Mouse (Mus musculus): ENCODE results near the gene Ppfibp1. TPM values are rescaled to one million over a fixed set of nuclear protein-coding genes. Genes with fewer than 3 reads are reported as not detected.

Gene Ppfibp1
- total RNA-seq, 2 experiments from 2014 or later = 35.3 to 40.6 TPM

- Histone ChIP-seq H3K4me3 (no peak overlapping the region), H3K27ac (no peak overlapping the region)
- TF ChIP-seq CTCF (conservative IDR thresholded peaks at IDR 0.05) = no peak
- DNase-seq (ENCODE audit: low spot score in 2 of 2) = no peak
Observed at GRCm38 (mm10) chr6:146979115-146979744, 90.9 kb downstream of the Ppfibp1 start.

DNA sequence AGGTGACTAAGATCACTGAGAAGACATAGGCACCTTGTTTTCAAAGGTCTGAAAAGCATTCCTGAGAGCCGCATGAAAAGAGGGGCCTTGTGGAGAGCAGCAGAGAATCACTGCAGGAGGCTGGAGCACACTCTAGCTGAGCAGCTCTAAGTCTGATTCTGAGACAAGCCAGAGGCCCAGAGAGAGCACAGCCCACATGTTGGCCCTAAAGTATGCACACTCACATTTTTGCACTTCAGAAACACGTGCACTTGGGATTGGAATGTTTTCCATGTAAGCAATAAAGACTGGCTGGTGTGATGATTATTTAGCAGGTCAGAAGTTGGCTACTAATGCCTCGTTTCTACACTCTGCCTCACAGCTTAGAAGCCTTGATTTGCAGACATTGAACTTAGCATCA, 91.7 kb downstream of the Ppfibp1 start:
- no peak overlapping the region for H3K4me3 ChIP-seq
- no peak overlapping the region for H3K27ac ChIP-seq
- TF ChIP-seq CTCF (conservative IDR thresholded peaks at IDR 0.05) = no peak
- DNase-seq (ENCODE audit: low spot score in 2 of 2) = no peak

GRCm38 (mm10) chr6:146981249-146981835, 93.1 kb downstream of the Ppfibp1 start:
- Histone ChIP-seq H3K4me3 (no peak overlapping the region), H3K27ac (no peak overlapping the region)
- TF ChIP-seq CTCF (conservative IDR thresholded peaks at IDR 0.05) = no peak
- DNase-seq (ENCODE audit: low spot score in 2 of 2) = no peak

DNA sequence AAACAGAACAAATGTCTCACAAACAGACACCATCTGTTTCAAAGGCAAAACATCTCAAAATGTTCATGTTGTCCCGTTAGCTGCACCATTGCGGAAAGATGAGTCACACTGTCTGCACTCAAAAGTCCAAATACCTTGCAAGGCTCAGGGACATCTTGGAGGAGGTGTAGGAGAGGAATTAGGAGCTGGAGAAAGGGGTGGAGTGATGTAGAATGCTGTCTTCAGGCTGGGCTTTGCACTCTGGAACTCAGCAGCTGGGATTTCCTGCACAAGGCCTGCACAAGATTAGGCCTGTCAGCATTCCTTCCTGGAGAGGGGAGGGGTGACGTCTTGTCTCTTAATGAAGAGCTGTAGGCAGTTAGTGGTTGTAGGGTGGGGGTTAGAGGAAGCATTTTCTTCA, 96.3 kb downstream of the Ppfibp1 start:
- Histone ChIP-seq H3K27ac (peak overlapping the region; percentile 71), H3K4me3 (no peak overlapping the region)
- no peak for TF ChIP-seq CTCF (conservative IDR thresholded peaks at IDR 0.05)
- DNase-seq (ENCODE audit: low spot score in 2 of 2) = peak in 1 of 2 experiments; percentile 61

DNA sequence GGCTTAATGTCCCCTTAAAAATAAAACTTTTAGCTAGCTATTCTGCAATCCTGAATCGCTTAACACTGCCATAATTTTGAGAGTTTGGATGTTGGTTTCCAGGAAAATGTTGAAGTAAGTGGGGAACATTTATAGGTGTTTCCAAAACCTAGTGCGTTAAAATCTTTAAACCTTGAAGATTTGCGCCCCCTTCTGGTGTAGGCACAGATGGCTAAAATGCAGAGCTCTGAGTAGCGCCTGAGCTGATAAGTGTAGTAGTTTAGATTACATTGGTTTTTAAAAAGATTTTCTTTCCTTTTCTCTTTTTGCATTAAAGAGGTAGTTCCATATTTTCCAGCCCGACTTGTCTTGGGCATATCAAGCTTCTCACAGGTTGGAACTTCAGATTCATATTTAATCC, 105.9 kb downstream of the Ppfibp1 start:
- no peak overlapping the region for H3K27ac ChIP-seq
- peak; percentile 94 for TF ChIP-seq CTCF (conservative IDR thresholded peaks at IDR 0.05)

GRCm38 (mm10) chr6:146995391-146995790, 107.1 kb downstream of the Ppfibp1 start:
- DNase-seq (ENCODE audit: low spot score in 2 of 2) = no peak
- no peak for TF ChIP-seq CTCF (conservative IDR thresholded peaks at IDR 0.05)
- Histone ChIP-seq H3K27ac (no peak overlapping the region), H3K4me3 (no peak overlapping the region)

More for the DNA sequence above, 105.9 kb downstream of the Ppfibp1 start:
- peak; percentile 58 to 77 for DNase-seq (ENCODE audit: low spot score in 2 of 2)
- H3K4me3 ChIP-seq = no peak overlapping the region

- no peak for TF ChIP-seq CTCF (conservative IDR thresholded peaks at IDR 0.05)
- Histone ChIP-seq H3K4me3 (no peak overlapping the region), H3K27ac (no peak overlapping the region)
- no peak for DNase-seq (ENCODE audit: low spot score in 2 of 2)
Observed at GRCm38 (mm10) chr6:146995878-146996277, 107.6 kb downstream of the Ppfibp1 start.

DNA sequence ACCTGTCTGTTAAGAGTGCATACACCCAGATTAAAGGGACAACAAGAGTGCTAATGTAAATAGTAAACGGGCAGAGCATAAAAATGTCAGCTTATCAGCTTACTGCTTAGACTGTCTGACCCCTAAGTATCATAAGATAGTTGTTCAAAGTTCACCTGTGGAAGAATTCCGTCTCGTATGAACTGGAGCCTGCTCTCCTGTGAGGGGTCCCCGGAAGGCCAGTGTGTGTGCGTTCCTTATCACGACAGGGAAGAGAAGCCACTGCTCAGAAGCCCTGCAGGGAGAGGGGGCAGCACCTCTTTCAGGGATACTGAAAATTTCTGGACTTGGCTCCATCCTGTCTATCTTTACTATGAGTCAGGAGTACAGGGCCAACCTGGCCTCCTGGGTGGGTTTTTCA, 108.7 kb downstream of the Ppfibp1 start:
- no peak for TF ChIP-seq CTCF (conservative IDR thresholded peaks at IDR 0.05)
- no peak overlapping the region for H3K4me3 ChIP-seq
- no peak for DNase-seq (ENCODE audit: low spot score in 2 of 2)
- no peak overlapping the region for H3K27ac ChIP-seq

GRCm38 (mm10) chr6:146998710-146999109, 110.4 kb downstream of the Ppfibp1 start:
- H3K4me3 ChIP-seq = no peak overlapping the region
- DNase-seq (ENCODE audit: low spot score in 2 of 2) = no peak
- no peak overlapping the region for H3K27ac ChIP-seq
- TF ChIP-seq CTCF (conservative IDR thresholded peaks at IDR 0.05) = no peak

- Histone ChIP-seq H3K4me3 (no peak overlapping the region), H3K27ac (no peak overlapping the region)
- DNase-seq (ENCODE audit: low spot score in 2 of 2) = peak in 1 of 2 experiments; percentile 53
- no peak for TF ChIP-seq CTCF (conservative IDR thresholded peaks at IDR 0.05)
Observed at GRCm38 (mm10) chr6:146999302-146999701, 111.0 kb downstream of the Ppfibp1 start.

GRCm38 (mm10) chr6:146999755-147000154, 111.5 kb downstream of the Ppfibp1 start:
- no peak overlapping the region for H3K27ac ChIP-seq
- TF ChIP-seq CTCF (conservative IDR thresholded peaks at IDR 0.05) = no peak

DNA sequence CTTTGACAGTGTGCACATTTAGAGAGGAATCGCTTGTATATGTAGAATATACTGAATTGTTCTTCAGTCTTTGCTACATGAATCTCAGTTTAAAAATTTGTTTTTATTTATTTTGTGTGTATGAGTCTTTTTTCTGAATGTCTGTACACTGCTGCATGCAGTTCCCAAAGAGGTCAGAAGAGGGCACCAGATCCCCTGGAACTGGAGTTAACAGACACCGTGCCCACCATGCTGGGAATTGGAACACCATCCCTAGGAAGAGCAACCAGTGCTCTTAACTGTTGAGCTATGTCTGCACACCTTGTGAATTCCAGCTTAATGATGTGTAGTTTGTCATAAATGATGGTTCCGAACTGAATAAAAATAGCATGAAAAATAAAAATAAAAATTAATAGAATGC, 119.9 kb downstream of the Ppfibp1 start:
- peak; percentile 86 for TF ChIP-seq CTCF (conservative IDR thresholded peaks at IDR 0.05)
- peak in 1 of 2 experiments; percentile 57 for DNase-seq (ENCODE audit: low spot score in 2 of 2)
- Histone ChIP-seq H3K4me3 (no peak overlapping the region), H3K27ac (no peak overlapping the region)

More at GRCm38 (mm10) chr6:146999755-147000154, 111.5 kb downstream of the Ppfibp1 start:
- DNase-seq (ENCODE audit: low spot score in 2 of 2) = no peak
- no peak overlapping the region for H3K4me3 ChIP-seq

- no peak overlapping the region for H3K4me3 ChIP-seq
- no peak overlapping the region for H3K27ac ChIP-seq
- no peak for TF ChIP-seq CTCF (conservative IDR thresholded peaks at IDR 0.05)
- DNase-seq (ENCODE audit: low spot score in 2 of 2) = no peak
Observed at GRCm38 (mm10) chr6:147010358-147010757, 122.1 kb downstream of the Ppfibp1 start.

Measured in layer of hippocampus, adult 2 months (tissue).